Mouse (Mus musculus) heart, embryonic 12.5 days (tissue): ENCODE measurements at regions not wholly inside any gene's neighbourhood (a gene's known extent, or its start where the extent isn't known, plus 50 kb on each side); places are given as distances from the start of the nearest gene placed in this dataset.
"Not testable (repeated sequence)": the region's sequence is repeated elsewhere in the genome, so short reads cannot be mapped to it uniquely, and the experiment has no call there.

Source experiments
- ATAC-seq: fragments of 200-750 bp; cut with Nextera tagmentation; 2 replicates; pipeline ENCODE4 v1.8.0; 2017; ENCODE audit warnings: moderate TSS enrichment, moderate library complexity; ENCODE audit not compliant: insufficient number of reproducible peaks, low FRiP score
- H3K27ac ChIP-seq: fragments of 300-500 bp; sonication (generic); 2 replicates; pipeline ENCODE4 v1.5.1; 2016; ENCODE audit warnings: mild to moderate bottlenecking, moderate library complexity; ENCODE audit not compliant: poor library complexity, severe bottlenecking
- H3K27me3 ChIP-seq: fragments of 300-500 bp; sonication (generic); replicated peaks from 2 replicates; pipeline ENCODE4 v1.6.1; 2016; ENCODE audit warnings: mild to moderate bottlenecking, moderate library complexity
- H3K36me3 ChIP-seq: fragments of 300-500 bp; sonication (generic); 2 replicates; pipeline ENCODE4 v1.6.1; 2016; ENCODE audit warnings: mild to moderate bottlenecking, moderate library complexity
- H3K4me1 ChIP-seq: fragments of 300-500 bp; sonication (generic); replicated peaks from 2 replicates; pipeline ENCODE4 v1.6.1; 2016; ENCODE audit warnings: mild to moderate bottlenecking
- H3K4me2 ChIP-seq: fragments of 300-500 bp; sonication (generic); 2 replicates; pipeline ENCODE4 v1.6.1; 2016; ENCODE audit warnings: mild to moderate bottlenecking, moderate library complexity
- H3K4me3 ChIP-seq: fragments of 300-500 bp; sonication (generic); 2 replicates; pipeline ENCODE4 v1.5.1; 2016; ENCODE audit warnings: mild to moderate bottlenecking
- H3K9ac ChIP-seq: fragments of 300-500 bp; sonication (generic); 2 replicates; pipeline ENCODE4 v1.6.1; 2016; ENCODE audit warnings: mild to moderate bottlenecking, moderate library complexity
- H3K9me3 ChIP-seq: fragments of 300-500 bp; sonication (generic); replicated peaks from 2 replicates; pipeline ENCODE4 v1.6.1; 2016; ENCODE audit warnings: mild to moderate bottlenecking, moderate library complexity
- WGBS: fragments of 180-500 bp; shearing (Covaris S2); methylation state at CpG from one replicate; pipeline ENCODE4 v1.1.7; 2016; 5-methylcytosine and 5-hydroxymethylcytosine counted together

- WGBS = 68% methylated on average over 2 of the region's 2 CpGs
- Histone ChIP-seq H3K27me3 (no peaks in the 10 kb centered on the region), H3K27ac (no peak overlapping the region), H3K4me3 (no peak overlapping the region), H3K9me3 (no peaks in the 10 kb centered on the region), H3K4me2 (no peak overlapping the region), H3K4me1 (no peaks in the 10 kb centered on the region), H3K36me3 (no peaks in the 10 kb centered on the region), H3K9ac (no peak overlapping the region)
- no peak for ATAC-seq
Measured at GRCm38 (mm10) chr3:18524011-18524410, 575.8 kb downstream of the Cypt12 start.

GRCm38 (mm10) chr3:18557201-18557600, 609.0 kb downstream of the Cypt12 start:
- Histone ChIP-seq H3K4me3 (no peak overlapping the region), H3K4me2 (no peak overlapping the region), H3K36me3 (no peaks in the 10 kb centered on the region), H3K9me3 (no peaks in the 10 kb centered on the region), H3K4me1 (no peaks in the 10 kb centered on the region), H3K27ac (no peak overlapping the region), H3K9ac (no peak overlapping the region), H3K27me3 (no peaks in the 10 kb centered on the region)
- ATAC-seq = no peak
- 85% methylated on average over 2 of the region's 2 CpGs for WGBS

GRCm38 (mm10) chr3:18560282-18560785, 612.1 kb downstream of the Cypt12 start:
- Histone ChIP-seq H3K4me2 (no peak overlapping the region), H3K9ac (no peak overlapping the region), H3K4me3 (no peak overlapping the region), H3K27me3 (no peaks in the 10 kb centered on the region), H3K4me1 (no peaks in the 10 kb centered on the region), H3K36me3 (no peaks in the 10 kb centered on the region), H3K27ac (no peak overlapping the region), H3K9me3 (no peaks in the 10 kb centered on the region)
- 59% methylated on average over 4 of the region's 4 CpGs for WGBS
- no peak for ATAC-seq

GRCm38 (mm10) chr3:18580911-18581626, 632.9 kb downstream of the Cypt12 start:
- H3K4me2 ChIP-seq, H3K27me3 ChIP-seq, H3K4me3 ChIP-seq, H3K4me1 ChIP-seq, H3K36me3 ChIP-seq, H3K9me3 ChIP-seq, H3K27ac ChIP-seq, ATAC-seq, H3K9ac ChIP-seq: not testable (repeated sequence)
- WGBS = 64% methylated on average over 12 of the region's 12 CpGs

GRCm38 (mm10) chr3:18620608-18621007, 672.4 kb downstream of the Cypt12 start:
- no peak overlapping the region for H3K9ac ChIP-seq

GRCm38 (mm10) chr3:18623831-18624304, 675.7 kb downstream of the Cypt12 start:
- H3K36me3 ChIP-seq = no peaks in the 10 kb centered on the region
- H3K9me3 ChIP-seq = no peaks in the 10 kb centered on the region
- peaks cover 12% of the 10 kb centered on the region for H3K4me1 ChIP-seq
- no peak overlapping the region for H3K9ac ChIP-seq
- 4% methylated on average over 4 of the region's 4 CpGs for WGBS
- H3K27ac ChIP-seq = peak overlapping the region; percentile 87
- peak; percentile 71 for ATAC-seq
- no peaks in the 10 kb centered on the region for H3K27me3 ChIP-seq
- peak overlapping the region; percentile 50; the same call in 1 of the 2 replicates for H3K4me3 ChIP-seq
- peak overlapping the region; percentile 73 for H3K4me2 ChIP-seq

More at GRCm38 (mm10) chr3:18620608-18621007, 672.4 kb downstream of the Cypt12 start:
- H3K27ac ChIP-seq = no peak overlapping the region
- 20% methylated on average over 7 of the region's 7 CpGs for WGBS
- no peak for ATAC-seq
- no peak overlapping the region for H3K4me2 ChIP-seq
- no peak overlapping the region for H3K4me3 ChIP-seq
- H3K4me1 ChIP-seq = peaks cover 12% of the 10 kb centered on the region
- H3K9me3 ChIP-seq = no peaks in the 10 kb centered on the region; the same call in 1 of the 2 replicates
- no peaks in the 10 kb centered on the region for H3K36me3 ChIP-seq
- no peaks in the 10 kb centered on the region for H3K27me3 ChIP-seq

- H3K27me3 ChIP-seq = no peaks in the 10 kb centered on the region
- peak overlapping the region; percentile 73 for H3K4me2 ChIP-seq
- peak overlapping the region; percentile 50 for H3K4me3 ChIP-seq
- H3K9ac ChIP-seq = peak overlapping the region; percentile 71; the same call in 1 of the 2 replicates
- no peaks in the 10 kb centered on the region for H3K9me3 ChIP-seq
- peak overlapping the region; percentile 87 for H3K27ac ChIP-seq
- H3K36me3 ChIP-seq = no peaks in the 10 kb centered on the region
- ATAC-seq = peak; percentile 77
- peaks cover 12% of the 10 kb centered on the region for H3K4me1 ChIP-seq
- WGBS = 8% methylated on average over 10 of the region's 10 CpGs
Measured at GRCm38 (mm10) chr3:18624381-18625145, 676.4 kb downstream of the Cypt12 start.

- Histone ChIP-seq H3K9ac (peak overlapping the region; percentile 71), H3K4me1 (peaks cover 12% of the 10 kb centered on the region), H3K4me2 (peak overlapping the region; percentile 73), H3K27ac (peak overlapping the region; percentile 87), H3K27me3 (no peaks in the 10 kb centered on the region), H3K36me3 (no peaks in the 10 kb centered on the region), H3K9me3 (no peaks in the 10 kb centered on the region), H3K4me3 (peak overlapping the region; percentile 50)
- WGBS = 3% methylated on average over 32 of the region's 32 CpGs
- 0 out of 2 replicates have a peak, but pooled peaks have one; percentile 19 for ATAC-seq
Measured at GRCm38 (mm10) chr3:18625395-18626328, 677.5 kb downstream of the Cypt12 start.

- H3K27ac ChIP-seq = no peak overlapping the region
- H3K27me3 ChIP-seq = no peaks in the 10 kb centered on the region
- no peak overlapping the region; the same call in 1 of the 2 replicates for H3K4me3 ChIP-seq
- ATAC-seq = no peak
- no peak overlapping the region for H3K9ac ChIP-seq
- H3K4me2 ChIP-seq = peak overlapping the region; percentile 73
- 43% methylated on average over 6 of the region's 6 CpGs for WGBS
- H3K36me3 ChIP-seq = no peaks in the 10 kb centered on the region
- no peaks in the 10 kb centered on the region for H3K9me3 ChIP-seq
- H3K4me1 ChIP-seq = peaks cover 12% of the 10 kb centered on the region
Measured at GRCm38 (mm10) chr3:18626375-18626774, 678.2 kb downstream of the Cypt12 start.

- no peaks in the 10 kb centered on the region for H3K27me3 ChIP-seq
- no peak overlapping the region for H3K9ac ChIP-seq
- H3K4me2 ChIP-seq = no peak overlapping the region
- H3K36me3 ChIP-seq = no peaks in the 10 kb centered on the region
- ATAC-seq = no peak
- no peak overlapping the region for H3K27ac ChIP-seq
- H3K4me1 ChIP-seq = peaks cover 12% of the 10 kb centered on the region
- no peak overlapping the region for H3K4me3 ChIP-seq
- H3K9me3 ChIP-seq = no peaks in the 10 kb centered on the region
- 67% methylated on average over 2 of the region's 2 CpGs for WGBS
Measured at GRCm38 (mm10) chr3:18626820-18627219, 678.6 kb downstream of the Cypt12 start.
